Mouse (Mus musculus) adrenal gland, adult 18-20 months (tissue): ENCODE measurements at regions not wholly inside any gene's neighbourhood (a gene's known extent, or its start where the extent isn't known, plus 50 kb on each side); places are given as distances from the start of the nearest gene placed in this dataset.

Source experiments
- DNase-seq, 2 experiments: peaks; one replicate each; pipeline ENCODE4 v3.0.0; 2021 to 2022; ENCODE audit warnings: low spot score in 2 of 2

GRCm38 (mm10) chr2:93135324-93135723, 52.0 kb upstream of the Trp53i11 start:
- DNase-seq = no peak

- no peak for DNase-seq
Measured at GRCm38 (mm10) chr2:93133301-93133971, 53.9 kb upstream of the Trp53i11 start.

GRCm38 (mm10) chr2:93131825-93132623, 55.3 kb upstream of the Trp53i11 start:
- peak; percentile 47 to 57 for DNase-seq

- no peak for DNase-seq
Measured at GRCm38 (mm10) chr2:93131236-93131635, 56.1 kb upstream of the Trp53i11 start.

- no peak for DNase-seq
Measured at GRCm38 (mm10) chr2:93129176-93129575, 58.2 kb upstream of the Trp53i11 start.

DNA sequence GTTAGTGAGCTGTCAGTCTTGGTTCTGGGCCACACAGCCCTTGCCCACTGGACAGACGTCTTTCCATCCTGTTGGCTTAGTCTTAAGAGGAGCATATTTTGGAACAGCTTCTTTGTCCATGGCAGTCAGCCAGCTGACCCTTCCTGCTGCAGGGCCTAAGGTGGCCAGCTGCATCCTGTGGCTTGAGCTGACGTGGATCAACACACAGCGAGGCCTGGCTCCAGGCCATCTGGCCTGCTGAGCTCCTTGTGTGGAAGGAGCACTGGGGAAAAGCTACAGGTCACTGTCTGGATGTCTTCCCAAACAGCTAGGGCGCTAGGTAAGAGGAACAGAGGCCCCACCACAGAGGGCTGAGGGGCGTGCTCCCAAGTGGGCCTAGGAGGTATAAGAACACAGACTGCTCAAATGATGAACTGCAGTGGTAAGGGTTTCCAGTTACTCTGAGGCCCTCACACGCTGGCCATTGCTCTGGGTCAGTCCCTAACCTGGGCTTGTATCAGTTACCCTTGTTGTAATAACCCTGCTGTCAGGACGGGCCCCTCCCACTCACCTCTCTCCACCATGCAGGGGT, 60.7 kb upstream of the Trp53i11 start:
- DNase-seq = peak; percentile 48 to 71

- no peak for DNase-seq
Measured at GRCm38 (mm10) chr2:93126112-93126511, 61.2 kb upstream of the Trp53i11 start.

DNA sequence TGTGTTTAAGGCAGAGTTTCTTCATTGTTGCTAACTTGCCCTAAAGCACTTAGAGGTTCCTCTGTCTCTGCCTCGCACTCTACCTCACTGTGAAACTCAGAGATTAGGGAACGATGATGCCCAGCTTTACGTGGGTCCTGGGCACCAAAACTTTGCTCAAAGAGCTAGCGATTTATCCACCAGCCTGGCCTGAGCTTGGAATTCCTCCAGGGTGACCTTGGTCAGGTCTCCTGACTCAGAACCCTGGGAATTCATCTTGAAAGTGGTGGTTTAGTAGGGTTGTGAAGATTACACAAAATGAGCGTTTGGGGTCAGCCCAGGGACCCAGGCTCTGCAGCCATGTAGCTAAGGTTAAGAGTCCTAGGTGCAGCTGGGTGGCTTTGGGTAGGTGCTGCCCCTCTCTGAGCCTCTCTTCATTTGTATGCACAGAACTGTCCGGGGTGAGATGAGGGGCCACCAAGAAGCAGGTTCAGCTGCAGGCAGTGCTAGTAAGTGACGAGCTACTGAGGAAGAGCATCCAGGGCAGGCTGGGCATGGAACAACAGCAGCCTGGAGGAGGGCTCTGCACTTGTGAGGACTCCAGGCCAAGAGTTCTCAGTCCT, 62.4 kb upstream of the Trp53i11 start:
- DNase-seq = no peak

GRCm38 (mm10) chr2:93123829-93124228, 63.5 kb upstream of the Trp53i11 start:
- no peak for DNase-seq

DNA sequence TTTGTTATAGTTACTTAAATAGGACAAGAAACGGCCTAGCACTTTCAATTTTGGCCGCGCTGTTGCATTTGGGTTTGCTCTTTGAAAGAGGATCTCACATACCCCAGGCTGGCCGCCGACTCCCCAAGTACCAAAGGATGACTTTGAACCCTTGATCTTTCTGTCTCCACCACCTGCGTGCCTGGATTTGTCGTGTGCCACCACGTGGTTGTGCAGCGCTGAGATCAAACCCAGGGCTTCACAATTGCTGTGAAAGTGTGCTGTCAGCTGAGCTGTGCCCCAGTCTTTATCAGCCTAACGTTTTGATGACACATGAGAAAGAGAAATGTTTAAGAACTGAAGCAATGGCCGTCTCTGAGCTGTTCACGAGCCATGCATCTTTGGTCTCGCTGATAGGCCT, 67.0 kb upstream of the Trp53i11 start:
- no peak for DNase-seq

DNA sequence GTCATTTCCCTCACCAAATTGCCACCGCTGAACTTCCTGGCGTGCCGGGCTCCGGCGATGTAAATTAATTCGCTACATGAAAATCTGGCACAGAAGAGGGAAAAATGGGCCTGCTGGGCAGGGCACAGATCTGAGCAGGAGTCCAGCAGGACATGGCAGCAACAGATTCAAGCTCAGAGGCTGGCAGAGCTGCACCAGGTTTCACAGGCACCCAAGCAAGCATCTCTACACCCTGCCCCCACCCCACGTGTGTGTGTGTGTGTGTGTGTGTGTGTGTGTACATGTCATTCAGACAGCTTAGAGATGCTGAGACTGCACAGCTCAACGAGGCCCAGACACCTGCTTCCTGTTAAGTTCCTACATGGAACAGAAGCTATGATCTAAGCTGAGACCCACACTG, 68.3 kb upstream of the Trp53i11 start:
- no peak for DNase-seq

DNA sequence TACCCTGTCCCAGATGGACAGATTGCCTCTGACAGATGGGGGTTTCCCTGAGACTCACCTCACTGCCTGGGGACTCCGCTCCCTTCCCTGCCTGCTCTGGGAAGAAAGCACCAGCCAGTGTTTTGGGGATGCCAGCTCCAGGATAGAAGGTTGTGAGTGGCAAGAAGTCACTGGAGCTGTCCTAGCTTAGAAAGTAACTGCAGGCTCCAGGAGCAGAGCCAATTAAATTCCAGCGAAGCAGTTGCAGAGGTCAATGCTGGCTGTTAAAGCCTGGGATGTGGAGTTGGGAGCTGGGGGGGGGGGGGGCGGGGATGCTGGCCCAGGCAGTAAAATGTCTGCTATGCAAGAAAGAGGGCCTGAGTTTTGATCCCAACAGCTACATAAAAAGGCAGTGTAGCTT, 69.3 kb upstream of the Prdm11 start:
- DNase-seq = no peak

DNA sequence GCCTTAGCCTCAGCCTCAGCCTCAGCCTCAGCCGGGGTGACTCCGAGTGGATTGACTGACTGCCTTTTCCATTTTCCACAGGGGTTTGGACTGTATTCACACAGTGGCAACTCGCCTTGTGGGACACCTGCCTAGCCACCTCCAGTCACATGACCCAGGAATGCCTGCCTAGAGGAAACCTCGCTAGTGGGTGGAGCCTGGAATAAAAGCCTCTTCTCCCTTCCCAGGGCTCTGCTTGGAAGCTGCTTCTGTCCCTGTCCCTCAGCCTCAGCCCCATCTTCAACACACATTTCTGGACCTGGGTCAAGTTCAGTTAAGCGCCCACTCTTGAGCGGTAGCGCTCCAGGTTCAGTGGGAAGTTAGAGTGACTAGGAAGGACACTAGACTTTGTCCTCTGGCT, 68.0 kb upstream of the Prdm11 start:
- DNase-seq = no peak

DNA sequence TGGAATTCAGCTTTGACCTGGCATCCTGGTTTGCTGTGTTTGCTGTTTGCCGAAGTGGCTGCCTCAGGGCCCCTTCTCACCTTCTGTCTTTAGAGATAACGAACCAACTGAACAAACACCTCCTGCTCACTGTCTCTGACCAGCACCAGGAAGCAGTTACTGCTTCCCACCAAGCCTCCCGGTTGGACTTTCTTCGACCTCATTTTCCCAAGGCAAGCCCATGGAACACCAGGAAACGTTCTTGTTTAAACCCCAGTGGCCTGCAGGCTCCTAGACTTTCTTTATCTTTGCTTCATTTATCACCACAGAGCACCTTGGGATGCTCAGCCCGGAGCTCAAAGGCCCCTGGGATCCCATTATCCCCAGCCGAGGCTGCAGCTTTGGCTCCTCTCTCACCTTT, 66.4 kb upstream of the Prdm11 start:
- no peak for DNase-seq

DNA sequence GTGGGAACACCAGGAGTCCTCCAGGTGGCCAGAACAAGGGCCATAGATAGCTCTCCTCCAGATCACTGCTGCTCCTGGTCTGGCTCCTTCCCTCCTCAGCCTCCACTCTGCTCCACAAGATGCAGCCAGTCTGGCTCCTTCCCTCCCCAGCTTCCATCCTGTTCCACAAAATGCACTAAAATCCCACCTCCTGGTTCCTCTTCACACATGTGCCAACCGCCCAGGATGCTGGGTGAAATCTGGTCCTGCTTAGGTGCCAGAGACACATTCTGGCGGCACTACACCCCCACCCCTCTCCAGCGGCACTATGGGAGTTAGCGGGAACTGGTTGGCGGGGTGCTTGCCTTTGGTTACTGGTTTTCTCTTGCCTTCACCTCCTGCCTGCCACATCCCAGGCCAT, 64.9 kb upstream of the Prdm11 start:
- DNase-seq = no peak

DNA sequence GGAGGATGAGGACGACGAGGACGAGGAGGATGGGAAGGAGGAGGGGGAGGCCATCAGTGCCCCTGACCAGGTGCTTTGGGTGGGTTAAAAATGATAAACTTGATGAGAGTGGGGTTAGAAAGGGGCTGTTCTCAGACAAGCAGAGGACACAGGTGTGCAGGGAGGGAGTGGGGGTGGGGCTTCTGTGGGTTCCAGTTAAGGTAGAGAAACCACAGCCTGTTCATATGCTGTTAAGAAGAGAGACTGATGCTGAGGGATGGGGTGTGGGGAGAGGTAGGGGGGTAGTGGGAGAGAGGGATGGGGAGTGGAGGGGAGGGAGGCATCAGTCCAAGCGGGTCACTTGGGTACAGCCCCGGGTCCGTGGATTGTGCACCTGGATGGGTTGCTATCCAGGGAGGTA, 60.6 kb upstream of the Prdm11 start:
- no peak for DNase-seq

- no peak for DNase-seq
Measured at GRCm38 (mm10) chr2:93101991-93102390, 56.0 kb upstream of the Prdm11 start.

DNA sequence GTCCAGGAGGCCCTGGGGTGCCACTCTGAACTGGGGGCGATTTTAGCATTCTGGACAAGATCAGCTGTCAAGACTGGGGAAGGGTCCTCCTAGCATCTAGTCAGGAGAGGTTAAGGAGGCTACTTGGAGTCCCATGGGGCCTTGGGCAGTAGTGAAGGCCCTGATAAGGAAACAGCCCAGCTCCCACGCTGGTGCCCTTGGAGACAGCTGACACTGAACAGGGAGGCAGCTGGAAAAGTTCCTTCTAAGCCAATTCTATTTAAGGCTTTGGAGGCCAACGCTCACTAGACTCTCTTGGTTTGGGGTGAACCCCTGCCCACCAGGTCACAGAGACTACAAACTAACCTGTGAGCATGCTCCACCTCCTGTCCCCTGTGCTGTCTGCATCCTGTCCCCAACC, 53.8 kb upstream of the Prdm11 start:
- DNase-seq = no peak

DNA sequence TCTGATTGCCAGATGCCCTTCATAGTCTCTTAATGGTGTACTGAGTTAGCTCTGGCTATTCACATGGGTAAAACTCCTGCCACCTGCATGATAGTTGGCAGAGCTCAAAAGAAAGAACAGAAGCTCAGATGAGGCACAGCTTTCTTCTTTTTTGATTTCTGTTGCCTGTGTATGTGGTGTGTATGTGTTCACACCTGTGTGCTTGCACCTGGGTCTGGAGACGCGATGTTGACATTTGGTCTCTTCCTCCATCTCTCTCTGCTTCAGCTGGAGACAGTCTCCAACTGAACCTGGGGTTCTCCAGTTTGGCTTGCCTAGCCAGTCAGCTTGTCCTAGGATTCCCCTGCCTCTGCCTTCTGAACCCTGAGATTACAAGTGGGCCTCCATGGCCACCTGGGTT, 51.0 kb upstream of the Prdm11 start:
- no peak for DNase-seq

GRCm38 (mm10) chr2:93096078-93096729, 50.2 kb upstream of the Prdm11 start:
- DNase-seq = no peak
